Mouse (Mus musculus): ENCODE measurements around the gene P2ry2. TPM values are rescaled to one million over a fixed set of nuclear protein-coding genes. Genes with fewer than 3 reads are reported as not detected.

P2ry2 gene
- polyA plus RNA-seq, 1 experiment = 3.5 TPM

GRCm38 (mm10) chr7:100961146-100961545, 51.5 kb downstream of the P2ry2 start:
- TF ChIP-seq POLR2A (IDR thresholded peaks at IDR 0.05; ENCODE audit: control insufficient read depth, low read depth, low read length) (no peak), CTCF (IDR thresholded peaks at IDR 0.05; ENCODE audit: control insufficient read depth, insufficient read depth, insufficient replicate concordance, low read depth, low read length) (no peak)

DNA sequence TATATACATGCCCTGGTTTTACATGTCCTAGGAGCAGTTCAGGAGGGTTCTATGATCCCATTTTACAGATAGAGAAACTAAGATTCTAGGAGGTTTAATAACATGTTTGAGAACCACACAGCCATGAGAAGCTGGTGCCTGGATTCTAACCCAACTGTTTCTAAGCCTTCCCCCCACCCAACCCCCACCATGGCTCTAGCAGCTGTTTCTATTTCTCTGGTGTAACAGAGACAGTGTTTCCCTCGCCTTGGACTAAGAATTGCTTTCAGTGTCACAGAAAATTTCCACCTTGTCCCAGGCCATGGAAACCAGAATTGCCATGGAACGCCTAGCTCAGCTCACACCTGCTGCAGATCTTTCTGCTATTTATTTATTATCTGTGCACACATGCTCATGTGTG, 52.2 kb downstream of the P2ry2 start:
- Histone ChIP-seq H3K4me1 (ENCODE audit: control insufficient read depth, insufficient read depth, low read length) (no peaks in the 10 kb centered on the region), H3K27me3 (ENCODE audit: control insufficient read depth, insufficient read depth, low read length) (no peaks in the 10 kb centered on the region), H3K4me3 (ENCODE audit: control insufficient read depth, low read depth, low read length) (no peak overlapping the region), H3K36me3 (ENCODE audit: control insufficient read depth, insufficient read depth, low read length) (no peaks in the 10 kb centered on the region), H3K27ac (ENCODE audit: control insufficient read depth, insufficient read depth, low read depth, low read length) (no peak overlapping the region)
- TF ChIP-seq POLR2A (IDR thresholded peaks at IDR 0.05; ENCODE audit: control insufficient read depth, low read depth, low read length) = no peak
- no peak for TF ChIP-seq CTCF (IDR thresholded peaks at IDR 0.05; ENCODE audit: control insufficient read depth, insufficient read depth, insufficient replicate concordance, low read depth, low read length)

More at GRCm38 (mm10) chr7:100961146-100961545, 51.5 kb downstream of the P2ry2 start:
- H3K27me3 ChIP-seq (ENCODE audit: control insufficient read depth, insufficient read depth, low read length) = no peaks in the 10 kb centered on the region
- no peaks in the 10 kb centered on the region for H3K36me3 ChIP-seq (ENCODE audit: control insufficient read depth, insufficient read depth, low read length)
- H3K27ac ChIP-seq (ENCODE audit: control insufficient read depth, insufficient read depth, low read depth, low read length) = 0 out of 2 replicates have a peak overlapping the region, but pooled peaks have one; percentile 7
- no peak overlapping the region for H3K4me3 ChIP-seq (ENCODE audit: control insufficient read depth, low read depth, low read length)
- H3K4me1 ChIP-seq (ENCODE audit: control insufficient read depth, insufficient read depth, low read length) = no peaks in the 10 kb centered on the region

DNA sequence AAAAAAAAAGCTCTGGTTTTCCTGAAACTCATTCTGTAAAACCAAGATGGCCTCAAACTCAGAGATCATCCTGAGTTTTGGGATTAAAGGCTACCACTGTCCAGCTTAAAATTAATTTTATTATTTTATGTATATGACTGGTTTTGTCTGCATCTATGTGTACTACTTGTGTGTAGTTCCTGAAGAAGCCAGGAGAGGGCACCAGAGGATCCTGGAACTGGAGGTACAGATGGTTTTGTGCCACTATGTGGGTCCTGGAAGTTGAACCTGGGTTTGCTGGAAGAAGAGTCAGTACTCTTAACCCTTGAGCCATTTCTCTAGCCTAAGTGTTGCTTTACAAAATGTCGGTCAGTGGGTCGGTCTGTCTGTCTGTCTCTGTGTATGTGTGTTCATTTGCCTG, 54.2 kb downstream of the P2ry2 start:
- no peaks in the 10 kb centered on the region for H3K4me1 ChIP-seq (ENCODE audit: control insufficient read depth, insufficient read depth, low read length)
- no peak overlapping the region for H3K4me3 ChIP-seq (ENCODE audit: control insufficient read depth, low read depth, low read length)
- no peak for TF ChIP-seq CTCF (IDR thresholded peaks at IDR 0.05; ENCODE audit: control insufficient read depth, insufficient read depth, insufficient replicate concordance, low read depth, low read length)
- no peak for TF ChIP-seq POLR2A (IDR thresholded peaks at IDR 0.05; ENCODE audit: control insufficient read depth, low read depth, low read length)
- no peaks in the 10 kb centered on the region for H3K36me3 ChIP-seq (ENCODE audit: control insufficient read depth, insufficient read depth, low read length)
- no peaks in the 10 kb centered on the region for H3K27me3 ChIP-seq (ENCODE audit: control insufficient read depth, insufficient read depth, low read length)
- H3K27ac ChIP-seq (ENCODE audit: control insufficient read depth, insufficient read depth, low read depth, low read length) = no peak overlapping the region

GRCm38 (mm10) chr7:100952686-100953085, 60.0 kb downstream of the P2ry2 start:
- Histone ChIP-seq H3K4me1 (ENCODE audit: control insufficient read depth, insufficient read depth, low read length) (no peaks in the 10 kb centered on the region; the same call in 1 of the 2 replicates), H3K36me3 (ENCODE audit: control insufficient read depth, insufficient read depth, low read length) (no peaks in the 10 kb centered on the region), H3K27ac (ENCODE audit: control insufficient read depth, insufficient read depth, low read depth, low read length) (no peak overlapping the region), H3K4me3 (ENCODE audit: control insufficient read depth, low read depth, low read length) (no peak overlapping the region), H3K27me3 (ENCODE audit: control insufficient read depth, insufficient read depth, low read length) (no peaks in the 10 kb centered on the region)
- TF ChIP-seq POLR2A (IDR thresholded peaks at IDR 0.05; ENCODE audit: control insufficient read depth, low read depth, low read length) (no peak), CTCF (IDR thresholded peaks at IDR 0.05; ENCODE audit: control insufficient read depth, insufficient read depth, insufficient replicate concordance, low read depth, low read length) (no peak)

DNA sequence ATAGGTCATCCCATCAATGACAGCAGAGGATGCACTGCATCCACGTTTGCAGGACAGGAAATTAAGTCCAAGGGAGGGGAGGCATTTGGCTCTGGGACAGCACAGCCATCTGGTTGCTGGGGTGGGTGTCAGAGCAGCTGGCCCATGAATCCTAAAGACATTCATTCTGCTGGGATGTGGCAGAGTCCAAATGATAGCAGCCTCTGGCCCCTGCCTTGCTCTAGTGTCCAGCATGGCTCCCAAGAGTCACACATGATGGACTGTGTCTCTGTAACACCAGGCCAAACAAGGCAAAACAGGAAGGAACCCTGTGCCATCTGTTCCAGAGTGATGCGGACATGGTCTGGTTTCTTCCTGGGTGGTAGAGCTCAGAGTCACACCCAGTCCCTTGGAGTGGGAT, 60.8 kb downstream of the P2ry2 start:
- H3K4me1 ChIP-seq (ENCODE audit: control insufficient read depth, insufficient read depth, low read length) = no peaks in the 10 kb centered on the region; the same call in 1 of the 2 replicates
- H3K27me3 ChIP-seq (ENCODE audit: control insufficient read depth, insufficient read depth, low read length) = no peaks in the 10 kb centered on the region
- no peak overlapping the region for H3K27ac ChIP-seq (ENCODE audit: control insufficient read depth, insufficient read depth, low read depth, low read length)
- no peak for TF ChIP-seq POLR2A (IDR thresholded peaks at IDR 0.05; ENCODE audit: control insufficient read depth, low read depth, low read length)
- no peak for TF ChIP-seq CTCF (IDR thresholded peaks at IDR 0.05; ENCODE audit: control insufficient read depth, insufficient read depth, insufficient replicate concordance, low read depth, low read length)
- H3K4me3 ChIP-seq (ENCODE audit: control insufficient read depth, low read depth, low read length) = no peak overlapping the region
- H3K36me3 ChIP-seq (ENCODE audit: control insufficient read depth, insufficient read depth, low read length) = no peaks in the 10 kb centered on the region

DNA sequence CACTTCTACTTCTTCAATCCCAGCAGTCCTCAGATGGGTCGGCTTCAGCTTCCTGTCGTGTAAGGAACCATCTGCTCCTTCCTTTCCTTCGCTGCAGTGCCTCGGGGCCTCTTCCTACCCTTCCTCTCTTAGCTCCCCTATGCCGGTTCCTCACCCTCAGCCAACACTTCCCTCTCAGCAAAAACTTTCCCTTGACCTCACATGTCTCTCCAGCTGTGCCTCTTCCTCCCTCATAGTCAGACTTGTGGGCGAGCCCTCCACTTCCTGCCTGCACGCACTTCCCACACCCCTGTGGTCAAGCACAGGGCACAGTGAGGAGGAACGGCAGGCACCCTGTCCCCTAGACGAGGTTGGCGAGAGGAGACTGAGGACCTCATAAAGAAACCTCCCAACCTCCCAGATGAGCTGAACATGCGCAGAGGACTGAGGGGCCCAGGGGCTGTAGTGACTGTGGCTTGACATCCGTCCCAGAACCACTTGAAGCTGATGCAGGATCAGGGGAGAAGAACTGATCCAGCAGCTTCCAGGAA, 62.1 kb downstream of the P2ry2 start:
- no peaks in the 10 kb centered on the region; the same call in 1 of the 2 replicates for H3K4me1 ChIP-seq (ENCODE audit: control insufficient read depth, insufficient read depth, low read length)
- no peaks in the 10 kb centered on the region for H3K27me3 ChIP-seq (ENCODE audit: control insufficient read depth, insufficient read depth, low read length)
- no peaks in the 10 kb centered on the region for H3K36me3 ChIP-seq (ENCODE audit: control insufficient read depth, insufficient read depth, low read length)
- no peak overlapping the region for H3K4me3 ChIP-seq (ENCODE audit: control insufficient read depth, low read depth, low read length)
- TF ChIP-seq CTCF (IDR thresholded peaks at IDR 0.05; ENCODE audit: control insufficient read depth, insufficient read depth, insufficient replicate concordance, low read depth, low read length) = no peak
- no peak for TF ChIP-seq POLR2A (IDR thresholded peaks at IDR 0.05; ENCODE audit: control insufficient read depth, low read depth, low read length)
- peak overlapping the region; percentile 23; the same call in 1 of the 2 replicates for H3K27ac ChIP-seq (ENCODE audit: control insufficient read depth, insufficient read depth, low read depth, low read length)

DNA sequence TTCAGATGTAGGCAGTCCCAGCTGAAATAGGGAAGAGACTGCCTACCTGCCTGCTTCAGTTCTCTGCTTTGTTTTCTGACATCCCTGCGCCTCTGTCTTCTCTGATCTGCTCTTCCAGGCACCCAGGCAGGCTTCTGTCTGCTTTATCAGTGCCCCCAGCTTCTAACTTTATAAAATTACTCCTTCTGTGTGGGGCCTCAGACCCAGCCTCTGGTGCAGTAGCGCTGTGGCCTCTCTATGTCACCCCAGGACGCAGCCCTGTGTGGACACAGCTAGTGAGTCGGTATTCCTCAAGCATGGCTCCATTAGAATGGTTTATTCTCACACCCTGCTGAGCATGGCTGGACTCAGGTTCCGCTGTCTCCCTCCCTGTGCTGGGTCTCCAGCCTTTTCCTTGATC, 62.6 kb downstream of the P2ry2 start:
- no peak for TF ChIP-seq CTCF (IDR thresholded peaks at IDR 0.05; ENCODE audit: control insufficient read depth, insufficient read depth, insufficient replicate concordance, low read depth, low read length)
- TF ChIP-seq POLR2A (IDR thresholded peaks at IDR 0.05; ENCODE audit: control insufficient read depth, low read depth, low read length) = no peak
- no peaks in the 10 kb centered on the region; the same call in 1 of the 2 replicates for H3K4me1 ChIP-seq (ENCODE audit: control insufficient read depth, insufficient read depth, low read length)
- peak overlapping the region; percentile 23; the same call in 1 of the 2 replicates for H3K27ac ChIP-seq (ENCODE audit: control insufficient read depth, insufficient read depth, low read depth, low read length)

More for the DNA sequence above, 62.6 kb downstream of the P2ry2 start:
- H3K27me3 ChIP-seq (ENCODE audit: control insufficient read depth, insufficient read depth, low read length) = no peaks in the 10 kb centered on the region
- H3K4me3 ChIP-seq (ENCODE audit: control insufficient read depth, low read depth, low read length) = no peak overlapping the region
- no peaks in the 10 kb centered on the region for H3K36me3 ChIP-seq (ENCODE audit: control insufficient read depth, insufficient read depth, low read length)

Other genes with a start within 250 kb of the P2ry2 start
- 3.1 and 4.8 TPM in 2 replicates for gene Relt, start 149.4 kb downstream of the P2ry2 start, polyA plus RNA-seq (2012; rRNA removed)
- 2.8 and 3.0 TPM in 2 replicates for gene Arhgef17, start 80.8 kb downstream of the P2ry2 start, polyA plus RNA-seq (2012; rRNA removed)
- gene P2ry6, start 38.2 kb downstream of the P2ry2 start, polyA plus RNA-seq (2012; rRNA removed) = 2.1 and 2.9 TPM in 2 replicates
- 4.2 and 5.8 TPM in 2 replicates for gene Fchsd2, start 80.0 kb upstream of the P2ry2 start, polyA plus RNA-seq (2012; rRNA removed)

Data from testis, adult 2 months (tissue).